Mouse (Mus musculus) testis, adult 2 months (tissue): ENCODE results near the gene Cpd.

Experiments
- CTCF ChIP-seq: fragments of 200-500 bp; IDR thresholded peaks from 2 replicates; pipeline ENCODE4 v1.5.1; 2012; ENCODE audit warnings: low read depth, mild to moderate bottlenecking, inconsistent platforms, low read length, moderate library complexity; ENCODE audit not compliant: control insufficient read depth, insufficient read depth, insufficient replicate concordance
- POLR2A ChIP-seq: fragments of 200-500 bp; IDR thresholded peaks from 2 replicates; pipeline ENCODE4 v1.6.1; 2012; ENCODE audit warnings: low read depth, mild to moderate bottlenecking, inconsistent platforms, low read length, moderate library complexity; ENCODE audit not compliant: control insufficient read depth

DNA sequence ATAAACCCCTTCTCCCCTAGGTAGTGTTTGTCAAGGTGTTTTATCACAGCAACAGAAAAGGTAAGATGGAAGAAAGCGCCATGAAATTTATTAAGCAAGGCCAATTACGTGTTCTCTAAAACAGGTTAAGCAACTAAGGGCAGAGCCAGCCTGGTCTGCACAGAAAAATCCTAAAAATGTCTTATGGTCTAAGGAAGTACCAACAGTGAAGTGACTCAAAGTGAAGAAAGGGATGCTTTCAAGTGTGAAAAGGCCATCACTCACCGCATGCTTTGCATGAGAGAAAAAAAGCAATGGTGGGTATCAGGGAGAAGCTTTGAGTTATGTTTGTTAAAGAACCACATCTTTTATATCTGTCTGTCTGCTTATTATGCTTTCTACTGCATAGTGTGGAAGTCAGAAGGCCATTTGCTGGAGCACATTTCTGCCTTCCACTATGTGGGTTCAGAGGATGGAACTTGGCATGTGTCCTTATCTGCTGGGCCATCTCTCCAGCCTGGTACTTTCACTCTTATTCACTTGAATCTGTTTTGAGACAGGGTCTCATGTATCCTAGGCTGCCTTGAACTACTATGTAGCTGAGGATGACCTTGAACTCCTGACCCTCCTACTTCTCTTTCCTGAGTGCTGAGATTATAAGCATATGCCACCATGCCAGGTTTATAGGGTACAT, 39.7 kb downstream of the Cpd start:
- TF ChIP-seq CTCF, result no peak
- TF ChIP-seq POLR2A, result no peak
